Mouse (Mus musculus) MEL-GATA-1-ER (cell line): ENCODE measurements at regions not wholly inside any gene's neighbourhood (a gene's known extent, or its start where the extent isn't known, plus 50 kb on each side); places are given as distances from the start of the nearest gene placed in this dataset.
A peak's percentile ranks its signal among the peaks of the same experiment; 100 is the strongest.

Source experiments
- DNase-seq: peaks from one replicate; pipeline ENCODE4 v3.0.0-alpha.2; 2012; ENCODE audit warnings: low read depth; ENCODE audit errors: extremely low read depth

DNA sequence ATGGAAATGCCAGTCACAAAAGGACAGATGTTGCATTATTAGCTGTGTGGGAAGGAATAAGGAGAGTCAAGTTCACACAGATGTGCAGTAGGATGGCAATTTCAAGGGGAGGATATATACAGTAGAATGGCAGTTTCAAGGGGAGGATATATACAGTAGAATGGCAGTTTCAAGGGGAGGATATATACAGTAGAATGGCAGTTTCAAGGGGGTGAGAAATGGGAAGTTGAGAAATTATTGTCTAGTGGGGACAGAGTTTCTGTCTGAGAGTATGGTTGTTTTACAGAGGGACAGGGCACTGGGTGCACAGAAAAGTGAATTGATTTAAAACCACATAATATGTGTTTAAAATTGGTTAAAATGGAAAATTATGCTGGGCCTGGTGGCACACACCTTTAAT is 54.8 kb upstream of the Scel start:
- DNase-seq, result no peak

DNA sequence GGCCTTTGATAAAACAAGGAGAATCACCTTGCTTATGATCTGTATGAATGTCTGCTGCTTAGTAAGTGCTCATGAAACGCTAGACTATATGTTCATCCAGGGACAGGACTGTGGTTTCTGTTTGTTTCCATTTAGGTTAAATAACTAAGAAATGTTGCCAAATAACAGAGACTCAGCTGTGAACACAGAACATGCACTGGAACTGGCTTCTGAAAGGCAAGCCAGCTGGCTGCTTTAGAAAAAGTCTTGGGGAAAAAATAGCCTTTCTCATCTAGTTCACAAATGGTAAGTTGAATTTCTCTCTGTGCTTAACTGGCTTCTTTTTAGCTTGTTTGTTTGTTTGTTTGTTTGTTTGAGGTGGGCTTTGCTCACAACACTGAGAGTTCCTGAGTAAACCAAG is 57.0 kb upstream of the Scel start:
- DNase-seq, result no peak

DNA sequence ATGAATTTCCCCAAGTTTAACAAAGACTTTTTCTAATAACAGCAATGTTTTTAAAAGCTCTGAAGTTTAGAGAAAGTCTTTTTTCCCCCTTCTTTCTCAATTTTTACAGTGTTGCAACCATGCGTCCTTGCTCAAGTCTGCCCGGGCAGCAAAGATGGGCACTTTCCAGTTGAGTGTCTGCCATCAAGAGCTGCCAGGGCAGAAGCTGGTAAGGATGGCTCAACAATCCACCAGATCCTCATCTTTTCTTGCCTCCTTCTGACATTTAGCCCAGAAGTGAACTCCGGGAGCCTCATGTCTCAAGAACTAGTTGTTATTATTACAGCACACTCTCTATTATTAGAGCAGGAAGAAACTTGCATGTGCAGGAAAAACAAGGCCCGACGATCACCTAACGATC is 62.4 kb upstream of the Scel start:
- no peak for DNase-seq

DNA sequence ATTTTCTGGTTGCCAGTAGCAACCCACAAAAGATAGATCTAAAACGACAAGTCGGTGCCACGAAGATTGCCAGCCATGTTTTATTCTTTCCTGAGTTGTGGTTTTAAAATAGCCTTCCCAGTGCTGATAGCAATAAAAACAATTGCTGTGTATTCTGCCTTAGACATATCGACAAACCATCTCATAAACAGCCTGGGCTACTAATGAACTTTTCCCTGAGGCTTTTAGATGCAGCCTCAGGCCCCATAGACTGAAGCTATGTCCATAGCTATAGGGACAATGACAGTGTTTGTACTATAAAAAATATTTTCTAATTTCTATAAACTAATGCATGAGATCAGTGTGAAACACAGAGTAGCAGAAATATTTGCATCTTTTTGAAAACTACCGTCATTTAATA is 63.7 kb upstream of the Scel start:
- DNase-seq, result no peak

DNA sequence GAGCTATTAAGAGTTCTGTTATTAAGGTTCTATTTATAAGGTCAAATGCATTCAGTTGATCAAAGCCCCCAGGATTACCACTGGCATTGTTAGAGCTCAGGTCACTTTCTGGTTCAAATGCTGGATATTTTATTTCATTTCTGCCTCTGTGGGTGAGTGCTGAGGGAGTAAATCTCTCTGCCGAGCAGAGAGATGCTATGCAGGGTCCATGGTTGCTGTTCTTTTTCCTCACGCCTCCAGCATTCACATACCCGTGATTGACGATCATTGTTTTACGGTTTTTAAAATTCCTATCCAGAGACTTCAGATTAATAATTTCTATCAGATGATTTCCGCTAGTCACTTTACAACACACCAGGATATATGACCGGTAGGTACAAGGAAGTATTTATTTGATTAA is 64.1 kb upstream of the Scel start:
- no peak for DNase-seq

DNA sequence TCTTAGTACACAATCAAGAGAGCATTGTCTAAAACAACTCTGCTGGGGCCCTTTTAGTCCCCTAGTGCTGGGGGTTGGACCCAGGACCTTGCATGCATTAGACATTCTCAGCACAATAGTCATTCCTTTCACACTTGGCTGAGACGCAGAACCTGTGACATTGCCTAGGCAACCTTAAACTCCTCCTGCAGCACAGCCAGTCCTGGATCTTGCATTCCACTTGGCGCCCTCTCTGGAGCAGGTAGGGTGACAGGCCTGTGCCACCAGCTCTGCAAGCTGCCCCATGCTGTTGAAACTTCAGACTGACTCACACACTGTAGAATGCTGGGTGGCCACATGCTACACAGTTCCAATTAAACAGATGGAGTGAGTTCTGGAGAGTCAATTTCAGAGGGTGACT is 66.5 kb upstream of the Scel start:
- DNase-seq, result no peak

DNA sequence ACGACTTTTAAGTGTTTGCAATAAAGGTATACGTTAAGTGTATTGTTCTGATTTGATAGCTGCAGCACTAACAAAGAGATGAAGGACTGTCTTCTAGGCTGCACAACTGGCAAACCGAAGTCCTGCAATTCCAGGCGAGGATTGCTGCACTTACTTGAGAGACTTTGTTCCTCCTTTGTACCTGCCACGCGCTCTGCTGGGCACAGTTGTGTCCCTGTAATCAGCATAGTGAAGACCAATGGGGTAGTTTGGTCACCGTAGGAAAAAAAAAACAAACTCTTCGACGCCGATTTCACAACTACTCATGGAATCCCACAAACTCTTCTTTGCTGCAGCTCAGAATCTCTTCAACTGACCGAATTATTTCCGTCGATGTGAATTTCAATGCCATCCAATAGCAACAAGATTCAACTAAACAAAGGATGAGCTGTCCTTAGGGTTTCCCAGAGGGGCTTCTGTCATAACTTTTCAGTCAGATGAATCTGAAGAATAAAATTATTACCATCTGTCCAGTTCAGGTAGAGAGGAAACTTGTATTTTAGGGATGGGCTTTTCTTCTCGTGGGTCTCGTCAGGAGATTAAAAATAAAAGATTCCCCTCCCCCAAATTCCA is 71.6 kb upstream of the Scel start:
- no peak for DNase-seq

DNA sequence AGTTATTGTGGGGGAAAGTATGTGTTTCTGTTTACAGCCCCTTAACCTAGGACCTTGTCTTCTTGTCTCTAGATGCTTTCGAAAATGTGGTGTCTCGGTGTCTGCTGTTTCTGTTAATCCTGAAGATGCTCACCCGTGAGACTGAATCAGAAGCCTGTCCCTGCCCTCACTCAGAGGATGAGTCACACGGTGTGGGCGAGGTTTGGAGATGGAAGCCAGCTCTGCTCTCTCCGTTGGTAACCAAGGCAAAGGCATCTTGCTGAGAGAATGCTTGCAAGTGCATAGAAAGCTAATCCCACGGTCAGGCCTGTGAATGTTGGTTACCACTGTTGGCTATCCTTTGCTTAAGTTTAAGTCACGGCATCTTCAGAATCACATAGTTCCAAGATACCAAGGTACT is 72.9 kb upstream of the Scel start:
- no peak for DNase-seq

DNA sequence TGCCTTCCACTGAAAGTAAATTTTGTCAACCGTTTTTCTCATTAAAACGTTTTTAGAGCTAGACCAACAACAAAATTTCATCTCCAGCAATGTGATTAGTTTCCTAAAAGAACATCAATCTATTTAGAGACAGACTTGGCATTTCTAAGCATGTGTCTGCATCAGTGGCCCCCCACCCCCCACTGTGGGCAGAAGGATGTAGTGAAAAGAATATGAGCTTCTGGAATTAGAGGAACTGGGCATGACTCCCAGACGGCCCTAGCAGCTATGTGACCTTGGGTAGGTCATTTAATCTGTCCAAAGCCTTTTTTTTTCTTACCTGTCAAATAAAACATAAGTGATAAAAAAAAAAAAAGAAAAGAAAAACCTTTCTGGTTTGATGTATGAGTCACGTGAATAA is 78.9 kb upstream of the Scel start:
- no peak for DNase-seq

DNA sequence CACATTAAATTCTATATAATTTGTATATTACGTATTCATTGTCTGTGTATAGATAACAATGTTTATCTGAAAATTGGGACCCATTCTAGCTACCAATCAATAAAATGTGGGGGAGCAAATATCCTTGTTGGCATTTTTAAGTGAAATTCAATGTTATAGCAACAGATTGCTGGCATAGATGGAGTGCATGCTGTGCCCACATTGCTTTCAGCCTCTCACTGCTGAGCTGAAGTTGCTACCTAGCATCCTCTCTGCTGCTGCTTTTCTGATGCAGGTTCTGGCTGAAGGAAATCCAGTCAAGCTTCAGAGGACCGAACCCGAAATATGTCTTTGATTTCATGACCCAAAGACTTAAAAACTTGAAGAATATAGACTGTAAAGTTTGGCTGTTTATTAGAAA is 80.0 kb upstream of the Scel start:
- no peak for DNase-seq

DNA sequence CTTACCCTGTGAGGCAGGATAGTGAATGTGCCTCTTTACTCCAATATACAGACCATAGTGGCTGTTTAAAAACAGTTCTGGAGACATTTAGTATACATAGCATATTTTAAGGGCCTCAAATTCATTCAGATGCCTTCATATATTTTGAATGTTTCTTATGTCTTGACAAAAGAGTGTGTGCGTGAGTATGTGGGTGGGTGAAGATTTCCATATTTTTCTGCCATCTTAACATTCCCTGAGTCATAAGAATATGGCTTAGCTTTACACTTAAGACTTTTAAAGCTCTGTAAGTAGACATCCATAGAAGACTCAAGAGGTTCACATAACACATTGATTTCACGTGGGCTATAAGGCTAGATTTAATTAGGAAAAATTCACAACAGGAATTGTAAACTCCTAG is 81.3 kb upstream of the Mycbp2 start:
- no peak for DNase-seq

DNA sequence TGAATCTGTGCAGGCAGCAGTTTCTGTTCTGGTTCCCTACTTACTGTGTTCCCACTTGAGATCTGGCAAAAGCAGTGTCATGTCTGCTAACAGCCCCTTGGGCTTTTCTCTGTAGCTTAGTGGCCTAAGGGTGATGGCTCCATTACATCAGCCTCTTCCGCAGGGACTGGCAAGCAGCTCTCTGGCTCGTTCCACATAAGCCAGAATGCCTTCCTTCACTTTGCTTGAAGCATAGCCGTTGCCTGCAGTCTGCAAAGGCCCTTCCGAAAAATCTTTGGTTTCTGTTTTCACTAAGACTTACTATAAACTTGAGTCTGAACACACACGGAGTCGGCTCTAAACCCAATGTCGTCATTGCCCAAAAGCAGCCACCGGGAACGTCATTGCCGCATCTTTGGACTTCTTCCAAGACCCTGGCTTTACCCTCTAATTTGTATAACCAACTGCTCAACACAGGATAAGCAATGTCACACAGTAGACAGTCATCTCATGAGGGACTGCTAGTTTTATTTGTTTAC is 74.8 kb upstream of the Mycbp2 start:
- DNase-seq, result no peak

DNA sequence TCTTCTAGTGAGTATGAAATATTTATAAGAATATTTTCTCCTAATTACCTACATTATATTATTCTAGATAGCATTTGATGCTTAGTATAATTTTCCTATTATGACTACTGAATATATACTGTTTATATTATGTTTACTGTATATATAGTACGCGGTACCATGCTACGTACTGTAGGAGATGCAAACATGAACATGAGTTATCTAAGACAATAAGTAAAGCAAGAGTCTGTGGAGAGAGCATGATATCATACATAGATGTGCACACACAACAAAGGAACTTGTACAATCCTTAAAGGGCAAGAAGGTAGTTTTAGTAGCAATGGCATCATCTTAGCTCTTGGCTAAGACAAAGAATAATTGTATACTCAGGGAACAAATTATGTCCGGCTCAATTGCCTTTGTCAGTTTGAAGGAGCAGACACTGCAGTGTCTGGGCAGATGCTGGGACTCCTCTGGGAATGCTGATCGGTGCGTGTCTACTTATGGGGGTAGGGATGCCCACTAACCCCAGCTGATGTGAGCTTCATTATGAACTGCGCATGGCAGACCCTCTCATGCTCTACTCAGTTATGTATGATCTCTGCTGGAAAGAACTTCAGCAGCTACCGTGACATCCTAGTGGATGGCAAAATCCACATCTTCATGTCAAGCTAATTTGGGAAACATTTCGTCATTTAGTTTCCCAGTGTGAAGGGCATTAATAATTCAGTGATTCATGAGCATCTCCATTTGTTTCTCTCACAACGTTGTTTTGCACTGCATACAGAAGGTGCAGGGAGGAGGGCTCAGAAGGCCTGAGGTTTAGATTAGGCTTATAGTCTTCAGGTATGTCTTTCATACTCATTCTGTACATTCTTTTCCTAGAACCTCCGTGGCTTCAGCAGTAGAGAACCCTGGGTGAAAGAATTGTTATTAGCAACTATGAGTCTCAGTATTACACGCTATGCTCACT is 70.8 kb upstream of the Mycbp2 start:
- no peak for DNase-seq

DNA sequence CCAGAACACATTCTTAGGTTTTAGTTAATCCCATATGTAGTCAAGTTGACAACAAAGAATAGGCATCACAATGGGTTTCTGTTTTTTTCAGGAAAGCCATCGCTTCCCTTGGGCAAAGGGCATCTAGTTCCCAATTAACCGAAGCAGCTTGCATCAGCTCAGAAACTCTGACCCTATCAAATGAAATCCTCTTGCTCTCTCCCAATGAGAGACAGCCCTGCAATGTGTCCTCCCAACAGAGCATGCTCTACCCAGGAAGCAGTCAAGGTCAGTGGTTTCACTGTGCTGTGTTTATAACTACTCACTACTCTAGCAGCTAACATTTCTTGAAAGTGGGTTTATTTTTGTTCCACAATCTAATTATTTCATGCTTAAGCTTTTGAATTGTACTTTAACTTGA is 58.0 kb upstream of the Mycbp2 start:
- DNase-seq, result no peak

DNA sequence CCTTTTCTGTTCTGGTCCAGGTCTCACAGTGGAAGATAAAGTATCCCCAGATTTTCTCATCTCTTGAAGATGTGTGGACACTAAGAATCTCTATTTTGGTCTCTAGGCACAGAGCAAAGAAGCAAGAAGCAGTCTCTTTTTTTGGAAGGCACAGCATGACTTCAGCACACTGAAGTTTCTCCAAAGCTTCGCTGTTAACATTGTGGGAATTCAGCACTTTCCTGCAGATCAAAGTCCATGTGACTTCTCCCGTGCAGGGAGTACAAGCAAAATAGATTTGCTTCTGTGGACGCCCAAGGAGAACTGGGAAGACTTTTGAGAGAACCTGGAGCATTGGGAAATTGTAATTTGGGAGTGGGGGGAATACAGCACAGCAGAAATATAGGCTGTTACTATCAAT is 56.4 kb upstream of the Mycbp2 start:
- DNase-seq, result no peak

DNA sequence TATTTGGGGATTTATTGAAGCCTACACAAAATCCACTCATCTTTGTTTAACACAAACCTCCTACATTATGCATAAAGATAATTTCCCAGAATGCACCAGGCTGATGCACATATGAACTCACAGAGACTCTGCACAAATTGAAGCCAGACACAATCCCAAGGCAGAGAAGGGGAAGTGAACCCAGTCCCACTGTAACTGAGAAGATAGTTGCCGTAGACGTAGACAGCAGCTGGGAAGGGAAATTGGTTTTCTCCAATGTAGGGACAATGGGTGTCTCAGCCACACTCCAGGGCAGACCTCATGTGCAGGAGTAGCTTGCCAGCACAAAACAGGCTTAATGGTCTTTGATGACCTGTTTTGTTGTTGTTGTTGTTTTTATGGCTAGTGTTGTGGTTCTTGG is 55.4 kb upstream of the Mycbp2 start:
- peak; percentile 17 for DNase-seq

DNA sequence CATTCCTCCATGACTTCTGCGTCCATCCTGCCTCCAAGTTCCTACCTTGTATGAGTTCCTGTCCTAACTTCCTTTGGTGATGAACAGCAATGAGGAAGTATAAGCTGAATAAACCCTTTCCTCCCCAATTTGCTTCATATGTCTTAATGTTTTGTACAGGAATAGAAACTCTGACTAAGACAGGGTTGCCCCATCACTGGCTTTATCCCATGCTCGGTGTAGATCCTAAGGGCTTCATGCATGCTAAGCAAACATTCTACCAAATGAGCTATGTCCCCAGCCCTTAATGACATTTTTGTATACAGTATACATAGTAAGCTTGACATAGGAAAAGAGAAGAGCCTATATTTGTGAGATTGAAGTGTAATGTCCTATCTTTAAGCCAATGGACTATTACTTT is 54.7 kb upstream of the Mycbp2 start:
- DNase-seq, result no peak

DNA sequence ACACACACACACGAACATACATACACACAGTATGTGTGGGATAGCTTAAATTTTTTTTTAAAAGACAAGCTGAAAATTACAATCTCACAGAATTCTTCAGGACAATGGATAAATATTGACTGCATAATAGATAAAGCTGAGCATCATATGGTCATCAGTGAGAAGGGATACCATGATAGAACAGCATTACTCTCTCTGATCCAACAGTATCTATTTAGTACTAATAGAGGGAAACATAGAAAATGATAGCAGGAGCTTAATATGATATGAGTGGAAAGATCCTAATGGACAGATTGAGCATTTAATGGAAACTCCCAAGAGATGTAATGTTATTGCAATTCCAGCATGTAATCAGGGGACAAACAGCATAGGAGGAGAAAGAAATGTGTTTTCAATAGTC is 51.8 kb upstream of the Mycbp2 start:
- no peak for DNase-seq
